Mouse (Mus musculus) liver, adult 2 months (tissue): ENCODE data around the gene Sptlc3. TPM values are rescaled to one million over a fixed set of nuclear protein-coding genes. Genes with fewer than 3 reads are reported as not detected.
A peak's percentile ranks its signal among the peaks of the same experiment; 100 is the strongest.

ENCODE experiments used
- DNase-seq: peaks from one replicate; pipeline ENCODE4 v3.0.0-alpha.2; 2011; ENCODE audit warnings: low read depth, low spot score; ENCODE audit errors: extremely low read depth
- H3K27ac ChIP-seq: fragments of 200-500 bp; replicated peaks from 2 replicates; pipeline ENCODE4 v1.5.1; 2012; ENCODE audit warnings: low read depth, mild to moderate bottlenecking, control low read depth, inconsistent platforms, low read length; ENCODE audit not compliant: insufficient read depth
- H3K27me3 ChIP-seq: fragments of 200-500 bp; 2 replicates; pipeline ENCODE4 v1.6.1; 2012; ENCODE audit warnings: mild to moderate bottlenecking, moderate library complexity, low read length, inconsistent platforms; ENCODE audit not compliant: control insufficient read depth, insufficient read depth
- H3K36me3 ChIP-seq: fragments of 200-500 bp; 2 replicates; pipeline ENCODE4 v1.6.1; 2012; ENCODE audit warnings: low read length, inconsistent platforms; ENCODE audit not compliant: control insufficient read depth, insufficient read depth
- H3K4me1 ChIP-seq: fragments of 200-500 bp; 2 replicates; pipeline ENCODE4 v1.6.1; 2011; ENCODE audit warnings: low read length; ENCODE audit not compliant: control insufficient read depth, insufficient read depth
- H3K4me3 ChIP-seq: fragments of 200-500 bp; 2 replicates; pipeline ENCODE4 v1.5.1; 2011; ENCODE audit warnings: low read depth, mild to moderate bottlenecking, control low read depth, low read length, moderate library complexity; ENCODE audit not compliant: insufficient read depth
- H3K79me2 ChIP-seq: fragments of 200-500 bp; 2 replicates; pipeline ENCODE4 v1.6.1; 2012; ENCODE audit warnings: inconsistent platforms, mild to moderate bottlenecking, low read length, moderate library complexity; ENCODE audit not compliant: control insufficient read depth, insufficient read depth
- H3K9ac ChIP-seq: fragments of 200-500 bp; 2 replicates; pipeline ENCODE4 v1.6.1; 2012; ENCODE audit warnings: low read depth, mild to moderate bottlenecking, control low read depth, inconsistent platforms, low read length
- CTCF ChIP-seq: fragments of 200-500 bp; IDR thresholded peaks from 2 replicates; pipeline ENCODE4 v1.5.1; 2011; ENCODE audit warnings: low read depth, low read length, control low read depth
- POLR2A ChIP-seq: fragments of 200-500 bp; IDR thresholded peaks from 2 replicates; pipeline ENCODE4 v1.6.1; 2011; ENCODE audit warnings: low read length, control low read depth; ENCODE audit not compliant: insufficient read depth; ENCODE audit errors: extremely low read depth
- WGBS: fragments of 180-500 bp; shearing (Covaris S2); methylation state at CpG from one replicate; pipeline ENCODE4 v1.1.7; 2018; 5-methylcytosine and 5-hydroxymethylcytosine counted together
- polyA plus RNA-seq: library from polyadenylated mRNA; depleted of rRNA; stranded (reverse); fragments of >200 nt; gene quantifications from 2 replicates; pipeline ENCODE4 v1.2.3, GENCODE M21; 2012; rRNA removed
- total RNA-seq: library from RNA; depleted of rRNA; stranded (reverse); fragments of >200 nt; gene quantifications from 2 replicates; pipeline ENCODE4 v1.2.3, GENCODE M21; 2014; rRNA removed

Sptlc3 gene
- total RNA-seq, result not detected in 2 replicates
- not detected in 2 replicates for polyA plus RNA-seq

DNA sequence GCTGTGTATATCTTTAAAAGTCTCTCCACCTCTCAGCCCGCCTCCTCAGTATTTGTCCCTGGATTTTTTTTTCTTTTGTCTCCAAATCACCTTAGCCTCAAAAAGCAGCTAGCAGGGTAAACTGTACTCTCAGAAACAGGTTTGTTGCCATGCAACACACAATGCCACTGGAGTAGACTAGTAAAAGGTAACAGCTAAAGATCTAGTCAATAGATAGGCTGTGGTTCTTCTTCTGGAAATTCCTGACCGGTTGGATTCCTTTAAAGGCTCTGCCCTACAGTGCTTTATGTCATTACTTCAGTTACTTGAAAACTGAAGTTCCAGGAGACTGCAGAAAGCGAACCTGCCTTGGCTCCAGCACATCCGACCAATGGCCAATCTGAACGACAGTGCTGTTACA is at the start of gene Sptlc3:
TSS of gene Sptlc3 (plus strand) at position 78 of the 400 bp plus-strand sequence.
- no peak for DNase-seq
- no peak within 1 kb of the TSS for H3K9ac ChIP-seq
- 52% methylated on average over 5 of the region's 5 CpGs for WGBS
- H3K4me3 ChIP-seq, result no peak within 1 kb of the TSS
- no peaks in the 10 kb centered on the region for H3K4me1 ChIP-seq
- H3K79me2 ChIP-seq, result no peaks in the 10 kb centered on the region
- no peak within 1 kb of the TSS for H3K27ac ChIP-seq
- H3K27me3 ChIP-seq, result no peaks in the 10 kb centered on the region
- TF ChIP-seq POLR2A (no peak), CTCF (no peak)
- no peaks in the 10 kb centered on the region for H3K36me3 ChIP-seq

DNA sequence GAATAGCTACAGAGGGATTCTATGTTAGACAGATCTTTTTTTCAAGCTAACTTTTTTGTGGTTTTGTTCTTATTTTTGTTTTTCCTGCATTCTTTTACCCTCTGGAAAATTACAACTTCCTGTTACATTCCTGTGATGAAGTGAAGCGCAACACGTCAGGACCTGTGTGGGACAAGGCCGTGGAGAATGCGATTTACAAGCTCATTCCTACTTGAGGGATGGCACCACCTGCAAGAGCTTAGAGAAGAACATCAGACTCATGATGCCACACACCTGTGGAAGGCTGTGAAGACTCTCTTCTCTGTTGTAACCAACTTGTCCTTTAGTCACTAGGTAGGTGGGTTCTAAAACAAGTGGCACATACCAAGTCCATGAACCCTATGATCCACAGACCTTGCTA is 26.0 kb upstream of the Sptlc3 start:
- 83% methylated on average over 4 of the region's 4 CpGs for WGBS
- H3K27me3 ChIP-seq, result no peaks in the 10 kb centered on the region

DNA sequence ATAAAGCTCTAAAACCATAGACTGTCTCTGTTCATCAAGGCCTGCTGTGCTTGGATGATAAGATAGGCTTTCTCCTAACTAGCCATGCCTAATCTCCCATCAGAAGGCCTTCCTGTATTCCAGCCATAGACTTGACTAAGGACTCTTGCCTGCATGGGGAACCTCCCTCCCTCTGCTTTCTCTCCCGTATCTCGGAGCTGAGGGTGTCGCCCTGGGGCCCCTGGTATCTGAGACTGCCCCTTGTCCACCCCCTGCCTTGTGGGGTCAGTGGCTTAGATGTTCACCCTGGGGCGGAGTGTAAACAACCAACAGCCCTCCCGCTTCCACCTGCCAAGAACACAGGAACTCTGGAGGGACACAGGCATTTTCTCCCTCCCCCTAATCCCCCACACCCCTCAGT is 5.0 kb upstream of the Sptlc3 start:
- no peak for DNase-seq
- Histone ChIP-seq H3K27ac (no peak overlapping the region), H3K4me1 (no peaks in the 10 kb centered on the region), H3K36me3 (no peaks in the 10 kb centered on the region), H3K27me3 (no peaks in the 10 kb centered on the region), H3K9ac (no peak overlapping the region), H3K79me2 (no peaks in the 10 kb centered on the region), H3K4me3 (no peak overlapping the region)
- TF ChIP-seq CTCF (no peak), POLR2A (no peak)
- WGBS, result 43% methylated on average over 5 of the region's 5 CpGs

More for the DNA sequence above, 26.0 kb upstream of the Sptlc3 start:
- Histone ChIP-seq H3K4me1 (no peaks in the 10 kb centered on the region), H3K4me3 (no peak overlapping the region), H3K79me2 (no peaks in the 10 kb centered on the region), H3K9ac (no peak overlapping the region), H3K27ac (no peak overlapping the region), H3K36me3 (no peaks in the 10 kb centered on the region)
- no peak for TF ChIP-seq POLR2A
- TF ChIP-seq CTCF, result no peak
- no peak for DNase-seq

DNA sequence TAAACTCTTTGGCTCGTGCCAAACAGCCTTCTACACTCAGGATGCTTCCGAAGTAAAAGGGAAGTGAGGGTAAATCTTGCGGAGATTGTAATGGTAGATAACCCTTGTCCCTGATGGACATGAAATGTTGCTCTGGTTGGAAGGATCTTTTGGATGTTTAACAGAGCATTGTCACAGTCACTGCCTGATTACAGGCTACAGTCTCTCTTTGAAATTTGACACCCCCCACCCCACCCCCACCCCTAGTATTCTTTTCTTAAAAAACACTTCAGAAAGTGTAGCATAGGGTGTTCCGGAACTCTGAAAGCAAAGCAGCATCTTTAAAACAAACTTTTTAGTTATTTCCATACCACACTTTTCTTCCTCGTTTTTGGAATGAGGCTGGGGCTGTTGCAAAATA is 916 bp downstream of the Sptlc3 start:
- TF ChIP-seq CTCF, result no peak
- no peak overlapping the region for H3K4me3 ChIP-seq
- H3K9ac ChIP-seq, result no peak overlapping the region
- no peaks in the 10 kb centered on the region for H3K27me3 ChIP-seq
- H3K4me1 ChIP-seq, result no peaks in the 10 kb centered on the region
- H3K36me3 ChIP-seq, result no peaks in the 10 kb centered on the region
- WGBS, result 23% methylated on average over 5 of the region's 5 CpGs
- DNase-seq, result no peak
- no peak overlapping the region for H3K27ac ChIP-seq
- H3K79me2 ChIP-seq, result no peaks in the 10 kb centered on the region

DNA sequence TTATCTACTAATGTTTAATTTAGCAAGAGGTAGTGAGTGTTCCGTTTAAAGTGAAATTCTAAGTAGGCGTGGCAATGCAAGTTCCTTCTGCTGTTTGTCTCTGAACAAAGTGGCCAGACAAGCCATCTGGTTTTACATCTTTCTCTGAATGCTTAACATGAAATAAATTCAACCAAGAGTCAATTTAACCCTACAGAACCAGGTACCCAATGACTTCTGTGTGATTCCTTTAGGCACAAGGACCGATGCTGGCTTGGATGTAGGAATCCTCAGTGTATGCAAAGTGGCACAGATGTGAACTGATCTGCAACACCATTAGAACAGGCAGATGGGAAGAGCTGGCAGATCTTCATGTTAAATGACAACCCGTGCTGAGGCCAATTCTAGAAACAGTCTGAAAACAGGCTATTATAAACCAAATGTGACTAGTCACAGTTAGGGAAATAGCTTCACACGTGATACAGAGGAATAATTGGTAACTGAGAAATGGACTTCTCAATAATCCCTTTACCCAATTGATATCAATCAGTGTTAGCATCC is 68.3 kb downstream of the Sptlc3 start:
- DNase-seq, result no peak
- TF ChIP-seq CTCF (no peak), POLR2A (no peak)
- Histone ChIP-seq H3K36me3 (no peaks in the 10 kb centered on the region), H3K27ac (no peak overlapping the region), H3K9ac (no peak overlapping the region), H3K79me2 (no peaks in the 10 kb centered on the region), H3K27me3 (no peaks in the 10 kb centered on the region), H3K4me3 (no peak overlapping the region), H3K4me1 (no peaks in the 10 kb centered on the region)
- 80% methylated on average over 5 of the region's 5 CpGs for WGBS

DNA sequence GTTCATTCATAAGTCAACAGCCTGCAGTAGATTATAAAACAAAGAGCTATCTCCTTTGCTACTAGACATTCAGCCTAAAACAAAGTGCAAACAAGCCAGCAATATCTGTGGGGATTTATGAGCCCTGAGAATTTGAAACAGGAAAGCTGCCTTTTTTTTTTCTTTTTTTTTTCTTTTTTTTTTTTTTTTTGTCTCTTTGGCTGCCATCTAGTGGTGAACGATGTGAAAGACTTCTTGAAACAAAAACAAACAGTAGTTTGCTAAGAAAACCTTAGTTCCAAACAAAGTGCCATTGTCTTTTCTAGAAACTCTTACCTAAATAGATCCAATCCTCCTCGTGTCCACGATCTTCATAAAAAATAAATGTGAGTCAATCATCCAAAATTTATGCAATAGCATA is 85.6 kb downstream of the Sptlc3 start:
- no peaks in the 10 kb centered on the region for H3K36me3 ChIP-seq
- peak; percentile 12 for DNase-seq
- H3K4me3 ChIP-seq, result no peak overlapping the region
- no peak for TF ChIP-seq POLR2A
- TF ChIP-seq CTCF, result no peak
- no peaks in the 10 kb centered on the region for H3K79me2 ChIP-seq
- H3K27me3 ChIP-seq, result no peaks in the 10 kb centered on the region
- no peaks in the 10 kb centered on the region for H3K4me1 ChIP-seq
- H3K27ac ChIP-seq, result no peak overlapping the region
- WGBS, result 10% methylated on average over 3 of the region's 3 CpGs
- H3K9ac ChIP-seq, result no peak overlapping the region
